Mouse (Mus musculus): Measurements from ENCODE around the gene Tns4.

GRCm38 (mm10) chr11:99084366-99084765 lies 4.7 kb downstream of the Tns4 start:
- TF ChIP-seq ZMIZ1 (IDR thresholded peaks at IDR 0.05; ENCODE audit: low read depth, low read length) (no peak), MAX (IDR thresholded peaks at IDR 0.05; ENCODE audit: low read length) (no peak), POLR2A (IDR thresholded peaks at IDR 0.05; ENCODE audit: control insufficient read depth in 1 of 2, insufficient read depth in 1 of 2, low read depth in 1 of 2, low read length in 2 of 2, poor library complexity in 1 of 2) (no peak), EP300 (IDR thresholded peaks at IDR 0.05; ENCODE audit: low read depth in 1 of 2, low read length in 2 of 2) (no peak), E2F4 (IDR thresholded peaks at IDR 0.05; ENCODE audit: borderline replicate concordance, low read depth, low read length) (no peak), TAL1 (IDR thresholded peaks at IDR 0.05; ENCODE audit: low read length) (no peak), GABPA (IDR thresholded peaks at IDR 0.05; ENCODE audit: low read depth, low read length) (no peak), CTCF (IDR thresholded peaks at IDR 0.05 in 2 of 3, conservative IDR thresholded peaks at IDR 0.05 in 1 of 3; ENCODE audit: control insufficient read depth in 1 of 3, insufficient read depth in 1 of 3, low read depth in 2 of 3, low read length in 3 of 3, poor library complexity in 1 of 3, severe bottlenecking in 1 of 3) (no peak), RCOR1 (IDR thresholded peaks at IDR 0.05; ENCODE audit: low read depth, low read length) (no peak), TBP (IDR thresholded peaks at IDR 0.05; ENCODE audit: low read depth, low read length) (no peak), MAFK (IDR thresholded peaks at IDR 0.05; ENCODE audit: borderline replicate concordance, low read depth, low read length) (no peak), NRF1 (IDR thresholded peaks at IDR 0.05; ENCODE audit: insufficient read depth, low read depth, low read length, poor library complexity, severe bottlenecking) (no peak), ZC3H11A (IDR thresholded peaks at IDR 0.05; ENCODE audit: low read depth, low read length) (no peak)
